Mouse (Mus musculus) limb, embryonic 14.5 days (tissue): ENCODE measurements around the gene Hist1h2bl. TPM values are rescaled to one million over a fixed set of nuclear protein-coding genes. Genes with fewer than 3 reads are reported as not detected.
"Not testable (repeated sequence)": the region's sequence is repeated elsewhere in the genome, so short reads cannot be mapped to it uniquely, and the experiment has no call there.

Experiments
- ATAC-seq: fragments of 200-750 bp; cut with Nextera tagmentation; 2 replicates; pipeline ENCODE4 v1.8.0; 2017; ENCODE audit warnings: low read depth, moderate number of reproducible peaks, moderate TSS enrichment; ENCODE audit not compliant: low FRiP score
- DNase-seq: peaks from one replicate; pipeline ENCODE4 v3.0.0-alpha.2; 2015; ENCODE audit warnings: low spot score
- H3K27ac ChIP-seq: fragments of 300-500 bp; sonication (generic); replicated peaks from 2 replicates; pipeline ENCODE4 v1.5.1; 2014; ENCODE audit warnings: low read depth, mild to moderate bottlenecking, low read length, moderate library complexity, mixed read lengths
- H3K27me3 ChIP-seq: fragments of 300-500 bp; sonication (generic); 2 replicates; pipeline ENCODE4 v1.6.1; 2014; ENCODE audit warnings: low read length, mixed read lengths; ENCODE audit not compliant: control insufficient read depth, insufficient read depth
- H3K36me3 ChIP-seq: fragments of 300-500 bp; sonication (generic); 2 replicates; pipeline ENCODE4 v1.6.1; 2014; ENCODE audit warnings: mild to moderate bottlenecking, low read length, moderate library complexity, mixed read lengths; ENCODE audit not compliant: control insufficient read depth, insufficient read depth
- H3K4me1 ChIP-seq: fragments of 300-500 bp; sonication (generic); 2 replicates; pipeline ENCODE4 v1.6.1; 2014; ENCODE audit warnings: antibody characterized with exemption, low read length, mixed read lengths; ENCODE audit not compliant: control insufficient read depth, insufficient read depth
- H3K4me2 ChIP-seq: fragments of 300-500 bp; sonication (generic); replicated peaks from 2 replicates; pipeline ENCODE4 v1.6.1; 2014; ENCODE audit warnings: low read depth, mild to moderate bottlenecking, low read length, moderate library complexity; ENCODE audit not compliant: severe bottlenecking
- H3K4me3 ChIP-seq: fragments of 300-500 bp; sonication (generic); replicated peaks from 2 replicates; pipeline ENCODE4 v1.5.1; 2014; ENCODE audit warnings: low read length
- H3K9ac ChIP-seq: fragments of 300-500 bp; sonication (generic); 2 replicates; pipeline ENCODE4 v1.6.1; 2014; ENCODE audit warnings: mild to moderate bottlenecking, low read depth, low read length, moderate library complexity; ENCODE audit not compliant: severe bottlenecking
- H3K9me3 ChIP-seq: fragments of 300-500 bp; sonication (generic); 2 replicates; pipeline ENCODE4 v1.6.1; 2016; ENCODE audit warnings: low read length; ENCODE audit not compliant: control insufficient read depth
- POLR2A ChIP-seq: fragments of 200-500 bp; IDR thresholded peaks from 2 replicates; pipeline ENCODE4 v1.8.0; 2012; ENCODE audit warnings: inconsistent platforms, mild to moderate bottlenecking, moderate library complexity, borderline replicate concordance; ENCODE audit not compliant: insufficient read depth, insufficient read length; ENCODE audit errors: extremely low read depth
- WGBS: fragments of 180-500 bp; shearing (Covaris S2); extraction: QIAGEN DNeasy Blood & Tissue Kit; methylation state at CpG from one replicate; pipeline ENCODE4 v1.1.7; 2014; 5-methylcytosine and 5-hydroxymethylcytosine counted together
- polyA plus RNA-seq, 2 experiments: library from polyadenylated mRNA; depleted of rRNA in 1 of 2; stranded (reverse) in 1 of 2; unstranded in 1 of 2; fragments of >200 nt; fragmentation: Nextera tagmentation in 1 of 2; extraction: Ambion mirVana in 1 of 2; gene quantifications; 2 replicates each; pipeline versions ENCODE4 v1.2.1 to v1.2.3; 2012 to 2014

Hist1h2bl gene
- polyA plus RNA-seq, 2 experiments: 4.4 to 15.9 TPM

GRCm38 (mm10) chr13:21745006-21745405, 29.1 kb upstream of the Hist1h2bl start:
- no peak for DNase-seq
- H3K27me3 ChIP-seq: no peaks in the 10 kb centered on the region
- peaks cover 11% of the 10 kb centered on the region for H3K4me1 ChIP-seq
- H3K4me2 ChIP-seq: no peak overlapping the region
- 90% methylated on average over 1 of the region's 1 CpGs for WGBS
- H3K4me3 ChIP-seq: no peak overlapping the region
- H3K9ac ChIP-seq: no peak overlapping the region
- TF ChIP-seq POLR2A: no peak
- ATAC-seq: no peak
- H3K9me3 ChIP-seq: no peaks in the 10 kb centered on the region
- H3K27ac ChIP-seq: no peak overlapping the region
- H3K36me3 ChIP-seq: no peaks in the 10 kb centered on the region

- H3K27me3 ChIP-seq, H3K9me3 ChIP-seq, H3K36me3 ChIP-seq, H3K4me1 ChIP-seq: not testable (repeated sequence)
- DNase-seq (peak; percentile 91), ATAC-seq (peak; percentile 92)
- H3K27ac ChIP-seq: peak within 1 kb of the TSS; percentile 97
- H3K4me3 ChIP-seq: peak within 1 kb of the TSS; percentile 49
- TF ChIP-seq POLR2A: peak; percentile 94; the same call in 1 of the 2 replicates
- peak within 1 kb of the TSS; percentile 63 for H3K4me2 ChIP-seq
- under 1% methylated on average over 42 of the region's 56 CpGs for WGBS
- peak within 1 kb of the TSS; percentile 64 for H3K9ac ChIP-seq
These were observed 19.2 kb upstream of the Hist1h2bl start, which contains the start of gene Hist1h4j for GRCm38 (mm10) chr13:21734906-21735767. Hist1h4j (plus strand) TSS chr13:21735064.

GRCm38 (mm10) chr13:21734010-21734905, 18.3 kb upstream of the Hist1h2bl start:
- under 1% methylated on average over 21 of the region's 21 CpGs for WGBS
- H3K4me3 ChIP-seq: peak overlapping the region; percentile 49
- peak overlapping the region; percentile 64 for H3K9ac ChIP-seq
- ATAC-seq: peak; percentile 79
- H3K27ac ChIP-seq: peak overlapping the region; percentile 97
- H3K36me3 ChIP-seq: no peaks in the 10 kb centered on the region
- peak overlapping the region; percentile 63 for H3K4me2 ChIP-seq
- no peaks in the 10 kb centered on the region for H3K27me3 ChIP-seq
- no peak for TF ChIP-seq POLR2A
- H3K4me1 ChIP-seq: peaks cover 5% of the 10 kb centered on the region; the same call in 1 of the 2 replicates
- H3K9me3 ChIP-seq: no peaks in the 10 kb centered on the region
- DNase-seq: peak; percentile 98

- Histone ChIP-seq H3K9me3 (no peaks in the 10 kb centered on the region), H3K27me3 (no peaks in the 10 kb centered on the region), H3K36me3 (no peaks in the 10 kb centered on the region), H3K4me3 (no peak overlapping the region), H3K4me1 (peaks cover 5% of the 10 kb centered on the region; the same call in 1 of the 2 replicates), H3K27ac (peak overlapping the region; percentile 97), H3K9ac (no peak overlapping the region), H3K4me2 (no peak overlapping the region)
- WGBS: 63% methylated on average over 5 of the region's 5 CpGs
- DNase-seq (no peak), ATAC-seq (no peak)
- TF ChIP-seq POLR2A: no peak
These were observed 17.5 kb upstream of the Hist1h2bl start for GRCm38 (mm10) chr13:21733466-21733865.

GRCm38 (mm10) chr13:21729544-21729943, 13.6 kb upstream of the Hist1h2bl start:
- 12% methylated on average over 1 of the region's 1 CpGs for WGBS
- no peak for ATAC-seq
- H3K4me1 ChIP-seq: no peaks in the 10 kb centered on the region
- H3K4me3 ChIP-seq: no peak overlapping the region
- no peak overlapping the region for H3K27ac ChIP-seq
- no peak for DNase-seq
- H3K4me2 ChIP-seq: no peak overlapping the region
- no peaks in the 10 kb centered on the region for H3K9me3 ChIP-seq
- TF ChIP-seq POLR2A: no peak
- no peak overlapping the region for H3K9ac ChIP-seq
- no peaks in the 10 kb centered on the region for H3K27me3 ChIP-seq
- no peaks in the 10 kb centered on the region for H3K36me3 ChIP-seq
